ENCODE assay signal across 8 mouse cellular contexts in genomic region chr16:18066060-18067009, GRCm38 (mm10). TPM values are rescaled to one million over a fixed set of nuclear protein-coding genes. Genes with fewer than 3 reads are reported as not detected.
DNase-seq lines count a peak whose midpoint lies in the region; ATAC-seq and TF ChIP-seq lines count a peak whose summit lies in the region.

No protein-coding gene starts in this region.

- H3K9me3 ChIP-seq in intestine, postnatal 0 days (ENCODE audit: control insufficient read depth), result no peaks in the 10 kb centered on the region
- H3K9me3 ChIP-seq in midbrain, embryonic 10.5 days (replicated peaks), result no peaks in the 10 kb centered on the region

- peak overlapping the region; percentile 86 for H3K4me3 ChIP-seq in intestine, postnatal 0 days (ENCODE audit: low read depth, low read length)
- peak overlapping the region; percentile 91 for H3K4me3 ChIP-seq in midbrain, embryonic 10.5 days

- peak overlapping the region; percentile 82 for H3K27ac ChIP-seq in intestine, postnatal 0 days (ENCODE audit: low read depth, low read length)
- H3K27ac ChIP-seq in midbrain, embryonic 10.5 days (replicated peaks), result peak overlapping the region; percentile 95

- peaks cover 16% of the 10 kb centered on the region; the same call in 1 of the 2 replicates for H3K36me3 ChIP-seq in intestine, postnatal 0 days (ENCODE audit: control insufficient read depth, insufficient read depth)
- peaks cover 34% of the 10 kb centered on the region for H3K36me3 ChIP-seq in midbrain, embryonic 10.5 days

- under 1% methylated on average over 81 of the region's 81 CpGs for WGBS in intestine, postnatal 0 days
- WGBS in midbrain, embryonic 10.5 days, result under 1% methylated on average over 81 of the region's 81 CpGs

- H3K9ac ChIP-seq in intestine, postnatal 0 days (ENCODE audit: low read depth, low read length), result peak overlapping the region; percentile 76

- no peaks in the 10 kb centered on the region; the same call in 1 of the 2 replicates for H3K4me1 ChIP-seq in intestine, postnatal 0 days (replicated peaks; ENCODE audit: control insufficient read depth, insufficient read depth, low read length)
- H3K4me1 ChIP-seq in midbrain, embryonic 10.5 days, result peaks cover 26% of the 10 kb centered on the region

- 0 out of 2 replicates have a peak, but pooled peaks have one; percentile 8 for TF ChIP-seq CTCF in intestine, postnatal 0 days (IDR thresholded peaks at IDR 0.05; ENCODE audit: low read depth)

- H3K4me2 ChIP-seq in intestine, postnatal 0 days (replicated peaks; ENCODE audit: low read depth), result peak overlapping the region; percentile 86

- no peaks in the 10 kb centered on the region for H3K27me3 ChIP-seq in intestine, postnatal 0 days (replicated peaks; ENCODE audit: control insufficient read depth, insufficient read depth, low read length)
- no peaks in the 10 kb centered on the region for H3K27me3 ChIP-seq in midbrain, embryonic 10.5 days (ENCODE audit: low read depth, poor library complexity, severe bottlenecking)

- intact Hi-C loops in left cerebral cortex, postnatal 36 days (cut with DNase I), result no loop called here

- peak; percentile 98 for DNase-seq in adrenal gland, postnatal 10 days
- peak; percentile 95 for DNase-seq in embryo, embryonic 9.5 days (ENCODE audit: extremely low spot score)
- peak; percentile 88 to 93 for DNase-seq in gastrocnemius, postnatal 4 days (ENCODE audit: low spot score in 2 of 2)
- peak; percentile 90 to 91 for DNase-seq in left cerebral cortex, postnatal 36 days (ENCODE audit: low spot score in 2 of 2)
- peak; percentile 94 for DNase-seq in midbrain, embryonic 10.5 days (ENCODE audit: low spot score)
- DNase-seq in right cerebral cortex, postnatal 36 days (ENCODE audit: low spot score in 2 of 2), result peak; percentile 90
- peak; percentile 88 to 94 for DNase-seq in urinary bladder, postnatal 4 days (ENCODE audit: low spot score in 2 of 2)

- peak; percentile 86 for ATAC-seq in intestine, postnatal 0 days

RNA-seq across cellular contexts. Expression of gene Dgcr6, which starts 13.7 kb away (rescaled TPM):
- 10 to 100 TPM; 57.4 to 60.9 TPM for total RNA-seq in adrenal gland, postnatal 10 days (2021)
- 10 to 100 TPM; 35.3 to 35.4 TPM for total RNA-seq in gastrocnemius, postnatal 4 days (2021)
- 98.4 and 106 TPM in 2 replicates for polyA plus RNA-seq in intestine, postnatal 0 days (2015; fragmentation: Nextera tagmentation; extraction: Ambion mirVana)
- total RNA-seq in left cerebral cortex, postnatal 36 days (2021), result 100 to 1,000 TPM in 1 of 2 experiments, 10 to 100 TPM in 1; 86.3 to 105 TPM
- polyA plus RNA-seq in midbrain, embryonic 10.5 days (2016; fragmentation: Nextera tagmentation; extraction: Ambion mirVana), result 158 and 162 TPM in 2 replicates

RNA-seq across cellular contexts. Expression of gene Prodh, which starts 23.7 kb away (rescaled TPM):
- total RNA-seq in adrenal gland, postnatal 10 days (2021), result 10 to 100 TPM; 14.9 to 16.5 TPM
- 1 to 10 TPM; 3.1 to 3.7 TPM for total RNA-seq in gastrocnemius, postnatal 4 days (2021)
- 23.2 and 40.9 TPM in 2 replicates for polyA plus RNA-seq in intestine, postnatal 0 days (2015; fragmentation: Nextera tagmentation; extraction: Ambion mirVana)
- total RNA-seq in left cerebral cortex, postnatal 36 days (2021), result 10 to 100 TPM; 35.5 to 42.7 TPM
- polyA plus RNA-seq in midbrain, embryonic 10.5 days (2016; fragmentation: Nextera tagmentation; extraction: Ambion mirVana), result 13.0 and 15.1 TPM in 2 replicates

Comparison
In these comparisons a context has a peak if more than half of its experiments do, and no peak if none do; other contexts are left out.
1. Peak in every context shown above with its lines: DNase-seq, ATAC-seq, H3K4me3 ChIP-seq and H3K27ac ChIP-seq.